Mouse (Mus musculus) cerebellum, adult 2 months (tissue): ENCODE measurements around the gene Gpatch2l.

Experiments
- CTCF ChIP-seq: fragments of 200-500 bp; IDR thresholded peaks from 2 replicates; pipeline ENCODE4 v1.5.1; 2011; ENCODE audit warnings: low read depth, mild to moderate bottlenecking, control low read depth, low read length, moderate library complexity, borderline replicate concordance; ENCODE audit not compliant: insufficient read depth
- POLR2A ChIP-seq: fragments of 200-500 bp; IDR thresholded peaks from 2 replicates; pipeline ENCODE4 v1.6.1; 2011; ENCODE audit warnings: low read length, control low read depth, borderline replicate concordance; ENCODE audit not compliant: insufficient read depth

GRCm38 (mm10) chr12:86280000-86280399 is 38.3 kb downstream of the Gpatch2l start:
- TF ChIP-seq CTCF (no peak), POLR2A (no peak)
